Mouse (Mus musculus) CH12F3 (cell line): ENCODE measurements around the gene 1700001O22Rik.

Experiments used
- in situ Hi-C: fragments of 300-500 bp; cut with MboI; formaldehyde crosslinking; loops from 2 replicates; pipeline ENCODE4 v1.14.3; 2020; ENCODE audit warnings: low sequenced_read_pairs

The 1700001O22Rik gene

GRCm38 (mm10) chr2:30803604-30804003 lies at the start of gene 1700001O22Rik:
TSS of gene 1700001O22Rik (minus strand) at chr2:30803661.
- in situ Hi-C loops = no loop called here

- in situ Hi-C loops = no loop called here
Measured at GRCm38 (mm10) chr2:30852771-30853313, 49.4 kb upstream of the 1700001O22Rik start.

DNA sequence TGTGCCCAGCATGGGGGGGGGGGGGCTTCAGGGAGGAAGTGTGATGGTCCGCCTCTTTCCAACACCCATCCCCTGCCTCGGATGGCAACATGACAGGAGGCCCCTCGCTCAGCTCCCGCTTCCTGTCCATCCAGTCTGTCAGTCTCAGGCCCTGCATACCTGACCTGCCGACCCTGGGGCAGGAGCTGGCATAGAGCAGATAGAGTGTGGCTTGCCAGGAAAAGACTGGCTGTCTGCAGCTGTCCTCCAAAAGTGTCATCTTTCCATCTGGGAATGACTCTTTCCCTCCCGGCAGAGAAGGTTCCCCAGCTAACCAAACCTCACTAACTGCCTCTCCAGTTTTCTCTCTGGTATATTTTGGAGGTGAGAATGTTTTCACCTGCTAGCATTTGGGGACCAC lies 47.1 kb upstream of the 1700001O22Rik start:
- in situ Hi-C loops = no loop called here

DNA sequence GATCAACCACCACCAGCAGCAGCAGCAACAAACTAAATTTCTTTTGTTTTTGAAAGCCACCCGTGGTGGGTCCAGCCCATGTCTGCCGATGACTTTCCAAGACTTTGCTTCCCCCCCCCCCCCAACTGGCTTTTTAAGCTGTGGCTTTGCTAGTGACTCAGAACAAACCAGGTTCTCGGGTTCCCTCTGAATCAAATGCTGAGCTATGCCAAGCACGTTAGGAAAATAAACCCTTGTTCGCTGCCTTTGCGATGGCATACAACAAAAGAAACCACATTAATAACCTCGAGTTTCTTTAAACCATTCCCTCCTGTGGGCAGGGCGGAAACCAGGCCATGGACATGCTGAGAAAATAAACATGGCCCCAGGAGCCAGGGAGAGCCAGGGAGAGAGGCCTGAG lies 44.7 kb upstream of the 1700001O22Rik start:
- in situ Hi-C loops = no loop called here

GRCm38 (mm10) chr2:30846723-30847122 lies 43.3 kb upstream of the 1700001O22Rik start:
- in situ Hi-C loops = no loop called here

- in situ Hi-C loops = no loop called here
Measured at GRCm38 (mm10) chr2:30846236-30846635, 42.8 kb upstream of the 1700001O22Rik start.

DNA sequence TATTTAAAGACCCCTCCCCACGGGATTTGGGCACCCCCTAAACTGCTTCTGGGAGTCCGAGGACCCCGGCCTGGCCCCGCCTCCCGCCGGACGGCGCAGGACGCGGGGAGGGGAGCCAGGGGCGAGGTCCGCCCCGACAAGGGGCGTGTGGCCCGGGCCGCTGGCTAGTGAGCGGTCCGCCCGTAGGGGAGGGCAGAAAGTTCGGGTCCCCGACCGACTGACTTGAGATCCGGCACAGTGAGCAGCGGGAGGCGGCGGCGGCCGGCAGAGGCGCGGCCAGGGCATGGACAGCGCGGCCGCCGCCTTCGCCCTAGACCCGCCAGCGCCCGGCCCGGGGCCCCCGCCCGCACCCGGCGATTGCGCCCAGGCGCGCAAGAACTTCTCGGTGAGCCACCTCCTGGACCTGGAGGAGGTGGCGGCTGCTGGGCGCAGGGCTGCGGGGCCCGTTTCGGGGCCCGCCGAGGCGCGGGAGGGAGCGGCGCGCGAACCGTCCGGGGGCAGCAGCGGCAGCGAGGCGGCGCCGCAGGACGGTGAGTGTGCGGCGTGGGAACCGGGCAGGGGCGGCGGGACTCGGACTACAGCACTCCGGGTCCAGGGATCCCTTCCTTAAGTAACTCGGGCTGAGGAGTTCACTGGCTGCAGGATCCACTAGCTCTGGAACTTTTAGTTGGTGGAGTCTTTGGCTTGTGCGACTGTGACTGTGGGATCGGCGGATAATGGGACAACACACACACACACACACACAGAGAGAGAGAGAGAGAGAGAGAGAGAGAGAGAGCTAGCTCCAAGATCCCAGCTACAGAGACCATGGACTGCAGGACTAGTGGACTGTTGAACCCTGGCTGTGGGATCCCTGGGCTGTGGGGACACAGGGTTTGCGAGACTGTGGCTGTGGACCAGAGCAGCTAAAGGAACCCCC lies 42.0 kb upstream of the 1700001O22Rik start:
- in situ Hi-C loops = no loop called here

DNA sequence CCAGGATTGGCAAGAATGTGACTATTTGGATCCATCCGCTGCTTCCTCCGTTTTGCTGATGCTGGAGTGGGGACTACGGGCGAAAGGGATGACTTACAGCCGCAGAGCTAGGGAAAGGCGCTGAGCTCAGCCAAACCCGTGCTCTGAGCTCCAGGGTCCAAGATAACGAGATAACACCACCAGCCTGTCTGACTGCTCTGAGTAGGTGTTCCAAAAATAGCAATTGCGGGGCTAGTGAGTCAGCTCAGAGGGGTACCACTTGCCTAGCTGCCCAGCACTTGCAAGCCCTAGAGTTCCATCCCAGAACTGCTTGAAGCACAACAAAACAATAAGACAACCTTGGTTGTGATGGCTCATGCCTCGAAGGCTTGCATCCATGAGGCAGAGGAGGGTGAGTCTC lies 39.2 kb upstream of the 1700001O22Rik start:
- in situ Hi-C loops = no loop called here

- in situ Hi-C loops = no loop called here
Measured at GRCm38 (mm10) chr2:30836238-30836990, 33.0 kb upstream of the 1700001O22Rik start.

DNA sequence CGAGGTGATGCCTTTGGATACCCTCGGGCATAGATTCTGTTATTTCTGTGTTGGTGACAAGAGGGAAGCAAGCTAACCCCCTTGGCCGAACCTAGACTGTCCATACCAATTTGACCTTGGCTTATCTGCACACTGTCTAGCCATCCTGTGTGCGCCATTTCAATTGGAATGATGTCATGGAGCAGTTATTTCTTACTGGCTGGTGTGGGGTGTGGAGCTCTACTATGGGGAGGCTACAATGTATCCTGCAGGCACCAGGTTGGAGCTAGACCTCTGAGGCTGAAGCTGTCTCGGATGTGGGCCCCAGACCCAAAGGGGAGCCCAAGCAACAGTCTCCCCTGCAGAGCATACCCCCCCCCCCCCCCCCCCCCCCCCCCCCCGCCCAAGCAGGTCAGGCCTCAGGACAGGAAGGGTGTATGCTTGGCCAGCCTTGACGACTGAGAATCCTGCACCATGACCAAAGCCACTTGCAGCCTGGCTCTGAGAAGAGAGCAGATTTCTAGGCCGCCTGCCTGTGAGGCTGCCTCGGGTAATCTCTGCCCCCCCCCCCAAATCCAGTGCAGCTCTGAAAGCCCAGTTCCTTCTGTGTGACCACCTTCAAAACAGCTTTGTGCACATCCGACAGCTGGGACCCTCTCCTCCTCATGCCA lies 31.0 kb upstream of the 1700001O22Rik start, which contains the start of gene Prrx2:
TSS of gene Prrx2 (plus strand) at position 600 of the 650 bp plus-strand sequence.
- in situ Hi-C loops = no loop called here

- in situ Hi-C loops = no loop called here
Measured at GRCm38 (mm10) chr2:30833644-30834043, 30.2 kb upstream of the 1700001O22Rik start.

DNA sequence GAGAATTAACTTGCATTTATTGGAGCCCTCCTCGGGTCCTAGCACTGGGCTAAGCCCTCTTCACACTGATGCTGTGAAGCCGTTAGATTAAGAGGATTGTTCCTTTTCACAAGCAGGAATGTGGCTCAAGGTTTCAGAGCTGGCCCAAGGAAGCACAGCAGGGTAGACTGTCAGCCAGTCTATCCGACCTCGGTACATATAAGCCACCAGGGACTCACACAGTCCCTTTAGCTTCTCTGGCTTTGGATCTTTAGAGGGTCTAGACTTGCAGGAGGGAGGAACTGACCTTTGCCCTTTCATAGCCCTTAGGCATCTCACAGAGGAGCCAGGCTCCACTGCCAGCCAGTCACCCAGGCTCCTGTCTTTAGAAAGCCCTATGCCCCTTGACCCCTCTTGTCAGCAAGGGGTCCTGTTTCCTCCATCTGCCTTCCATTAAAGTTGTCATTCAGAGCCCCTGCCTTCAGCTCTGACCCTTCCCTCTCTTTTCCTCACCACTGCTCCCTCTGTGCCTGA lies 26.9 kb upstream of the 1700001O22Rik start, which contains the start of gene Asb6:
TSS of gene Asb6 (minus strand) at position 51 of the 513 bp plus-strand sequence.
- in situ Hi-C loops = no loop called here

GRCm38 (mm10) chr2:30829315-30829714 lies 25.9 kb upstream of the 1700001O22Rik start:
- in situ Hi-C loops = no loop called here

- in situ Hi-C loops = no loop called here
Measured at GRCm38 (mm10) chr2:30827749-30828475, 24.5 kb upstream of the 1700001O22Rik start.

- in situ Hi-C loops = no loop called here
Measured at GRCm38 (mm10) chr2:30826825-30827748, 23.6 kb upstream of the 1700001O22Rik start.

DNA sequence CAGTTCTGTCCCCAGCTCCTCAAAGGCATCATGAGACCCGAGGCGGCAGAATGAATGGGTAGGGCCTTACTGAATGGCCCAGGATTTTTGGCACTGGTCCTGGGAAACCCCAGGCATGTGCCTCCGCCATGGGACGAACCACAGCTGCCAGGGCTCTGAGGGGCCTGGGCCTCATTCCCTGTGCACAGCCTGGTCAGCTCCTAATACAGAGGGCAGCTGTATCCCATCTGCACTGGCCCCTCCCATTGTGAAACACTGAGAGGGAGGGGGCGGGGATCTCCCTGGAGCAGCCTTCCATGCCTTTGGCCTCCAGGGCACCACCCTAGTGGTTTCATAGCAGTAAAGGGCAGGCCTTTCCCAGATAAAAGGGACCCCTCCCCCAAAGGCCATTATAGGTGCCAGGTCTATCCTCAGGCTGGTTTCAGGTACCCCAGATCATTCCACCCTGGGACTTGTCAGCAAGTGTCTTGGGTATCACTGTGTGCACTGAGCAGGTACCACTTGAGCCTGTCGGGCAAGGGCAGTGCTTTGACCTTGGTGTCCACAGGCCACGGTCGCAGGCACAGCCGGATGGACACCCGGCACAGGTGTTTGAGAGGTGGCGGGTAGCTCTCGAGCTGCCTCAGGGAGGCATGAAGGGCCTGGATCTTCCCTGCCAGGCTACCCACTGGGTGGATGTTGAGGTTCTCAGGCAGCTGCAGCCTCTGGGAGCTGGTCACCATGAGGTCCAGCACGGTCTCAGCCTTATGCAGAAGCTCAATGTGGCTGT lies 20.1 kb upstream of the 1700001O22Rik start:
- in situ Hi-C loops = no loop called here

DNA sequence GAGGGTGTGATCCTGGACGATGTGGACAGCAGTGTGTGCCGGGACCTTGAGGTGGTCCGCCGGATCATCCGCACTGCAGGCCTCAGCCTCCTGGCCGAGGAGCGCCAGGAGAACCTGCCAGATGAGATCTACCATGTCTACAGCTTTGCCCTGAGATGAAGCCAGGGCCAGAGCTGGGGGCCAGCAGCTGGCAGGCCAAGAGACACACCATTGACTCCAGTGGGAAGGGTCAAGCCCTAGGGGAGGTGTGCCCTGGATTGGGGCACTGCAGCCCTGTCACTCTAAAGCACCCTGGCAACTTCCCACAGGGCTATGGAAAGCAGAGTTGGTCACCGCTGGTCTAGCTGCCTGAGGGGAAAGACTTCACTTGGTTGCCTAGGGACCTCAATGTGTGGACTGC lies 19.0 kb upstream of the 1700001O22Rik start:
- in situ Hi-C loops = no loop called here

DNA sequence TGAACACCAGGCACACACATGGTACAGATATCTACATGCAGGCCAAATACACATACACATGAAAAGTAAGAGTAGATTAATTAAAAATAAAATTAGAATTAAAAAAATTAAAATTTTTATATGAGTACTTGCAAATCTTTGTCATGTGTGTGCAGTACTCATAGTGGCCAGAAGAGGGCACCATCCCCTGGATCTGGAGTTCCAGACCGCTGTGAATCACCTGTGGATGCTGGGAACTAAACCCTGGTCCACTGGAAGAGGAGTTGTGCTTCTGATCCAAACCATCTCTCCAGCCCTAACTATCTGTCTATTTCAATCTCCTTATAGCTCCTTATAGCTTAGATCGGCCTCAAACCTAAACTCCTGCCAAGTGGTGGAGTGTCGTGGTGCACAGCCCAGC lies 17.6 kb upstream of the 1700001O22Rik start:
- in situ Hi-C loops = no loop called here
